In genomic region chr1:135367005-135367404, GRCm38 (mm10) we compare ENCODE assay signal across 20 mouse cellular contexts. TPM values are rescaled to one million over a fixed set of nuclear protein-coding genes. Genes with fewer than 3 reads are reported as not detected.
DNase-seq lines count a peak whose midpoint lies in the region; ATAC-seq and TF ChIP-seq lines count a peak whose summit lies in the region.
"Had no signal": no experiment of that assay in that cellular context is flagged by ENCODE, and none has a peak within 500 bp of the region (broad histone marks: within the 10 kb centered on the region; RNA-seq: fewer than 3 reads in every experiment).

No protein-coding gene starts in this region.

- no peak overlapping the region for H3K27ac ChIP-seq in heart, embryonic 13.5 days (replicated peaks)
- no peak overlapping the region for H3K27ac ChIP-seq in thymus, adult 2 months (ENCODE audit: control insufficient read depth, insufficient read depth, low read length)
- H3K27ac ChIP-seq: embryonic facial prominence, embryonic 13.5 days; forebrain, embryonic 12.5 days; hindbrain, postnatal 0 days; limb, embryonic 10.5 days; liver, embryonic 12.5 days; lung, embryonic 15.5 days; neural tube, embryonic 13.5 days had no signal

- peaks cover 26% of the 10 kb centered on the region for H3K27me3 ChIP-seq in heart, embryonic 13.5 days (replicated peaks)
- no peaks in the 10 kb centered on the region for H3K27me3 ChIP-seq in C2C12 (ENCODE audit: control insufficient read depth, insufficient read depth, insufficient read length)
- H3K27me3 ChIP-seq in myocyte (ENCODE audit: control insufficient read depth, insufficient read depth, insufficient read length): no peaks in the 10 kb centered on the region
- H3K27me3 ChIP-seq in thymus, adult 2 months (ENCODE audit: control insufficient read depth, insufficient read depth, low read length): no peaks in the 10 kb centered on the region
- H3K27me3 ChIP-seq: embryonic facial prominence, embryonic 13.5 days; lung, embryonic 15.5 days; neural tube, embryonic 13.5 days had no signal

- peak; percentile 9 for TF ChIP-seq CTCF in C2C12 (IDR thresholded peaks at IDR 0.05; ENCODE audit: control insufficient read depth, insufficient read depth, insufficient read length)
- TF ChIP-seq CTCF in thymus, adult 2 months (IDR thresholded peaks at IDR 0.05; ENCODE audit: borderline replicate concordance, control insufficient read depth, extremely low read depth, insufficient read depth, low read length, poor library complexity): no peak

- 0 out of 2 replicates have a peak overlapping the region, but pooled peaks have one; percentile 30 for H3K9ac ChIP-seq in heart, embryonic 13.5 days
- H3K9ac ChIP-seq: embryonic facial prominence, embryonic 13.5 days; forebrain, embryonic 12.5 days; liver, embryonic 12.5 days; lung, embryonic 15.5 days; neural tube, embryonic 13.5 days had no signal

- no peak for DNase-seq in heart, adult 9 months (ENCODE audit: low spot score in 2 of 2)
- DNase-seq in adrenal gland, adult 18-20 months (ENCODE audit: low spot score in 2 of 2): peak; percentile 30 to 31
- DNase-seq in right cerebral cortex, postnatal 36 days (ENCODE audit: low spot score in 2 of 2): no peak
- DNase-seq in thymus, adult 2 months: no peak
- DNase-seq: heart, adult 18-20 months; heart, postnatal 4 days; layer of hippocampus, postnatal 36 days; spleen, adult 18-20 months; thymus, postnatal 25 days had no signal

- peak; percentile 36 for TF ChIP-seq POLR2A in myocyte (IDR thresholded peaks at IDR 0.05; ENCODE audit: insufficient read length, low read depth)
- TF ChIP-seq POLR2A in thymus, adult 2 months (IDR thresholded peaks at IDR 0.05; ENCODE audit: control insufficient read depth, extremely low read depth, insufficient read depth, low read length, poor library complexity): no peak

- H3K4me3 ChIP-seq in heart, embryonic 13.5 days: no peak overlapping the region
- no peak overlapping the region for H3K4me3 ChIP-seq in C2C12 (ENCODE audit: insufficient read depth, poor library complexity, severe bottlenecking)
- H3K4me3 ChIP-seq in myocyte: no peak overlapping the region
- H3K4me3 ChIP-seq in thymus, adult 2 months (ENCODE audit: control insufficient read depth, insufficient read depth, low read length): no peak overlapping the region
- H3K4me3 ChIP-seq: embryonic facial prominence, embryonic 13.5 days; forebrain, embryonic 12.5 days; limb, embryonic 10.5 days; liver, embryonic 12.5 days; lung, embryonic 15.5 days; neural tube, embryonic 13.5 days had no signal

- H3K79me2 ChIP-seq in C2C12 (ENCODE audit: control insufficient read depth, insufficient read depth): no peaks in the 10 kb centered on the region
- no peaks in the 10 kb centered on the region for H3K79me2 ChIP-seq in myocyte (ENCODE audit: control insufficient read depth, insufficient read depth)

- no peak for ATAC-seq in heart, embryonic 13.5 days (ENCODE audit: extremely low read depth, insufficient number of reproducible peaks, low FRiP score, low TSS enrichment)
- ATAC-seq: hindbrain, postnatal 0 days; liver, embryonic 12.5 days had no signal

- 45% methylated on average over 7 of the region's 7 CpGs for WGBS in heart, embryonic 13.5 days
- WGBS in thymus, adult 2 months: 88% methylated on average over 7 of the region's 7 CpGs

- H3K9me3 ChIP-seq in heart, embryonic 13.5 days: no peaks in the 10 kb centered on the region
- H3K9me3 ChIP-seq: forebrain, embryonic 12.5 days; limb, embryonic 10.5 days; liver, embryonic 12.5 days; lung, embryonic 15.5 days; neural tube, embryonic 13.5 days had no signal

- no peaks in the 10 kb centered on the region for H3K36me3 ChIP-seq in heart, embryonic 13.5 days
- H3K36me3 ChIP-seq in C2C12 (ENCODE audit: control insufficient read depth, insufficient read depth): no peaks in the 10 kb centered on the region
- H3K36me3 ChIP-seq in myocyte (ENCODE audit: control insufficient read depth, insufficient read depth): no peaks in the 10 kb centered on the region
- H3K36me3 ChIP-seq in thymus, adult 2 months (ENCODE audit: control insufficient read depth, insufficient read depth, low read length): no peaks in the 10 kb centered on the region
- H3K36me3 ChIP-seq: embryonic facial prominence, embryonic 13.5 days; forebrain, embryonic 12.5 days; liver, embryonic 12.5 days; lung, embryonic 15.5 days; neural tube, embryonic 13.5 days had no signal

- peaks cover 31% of the 10 kb centered on the region for H3K4me1 ChIP-seq in heart, embryonic 13.5 days
- no peaks in the 10 kb centered on the region for H3K4me1 ChIP-seq in thymus, adult 2 months (replicated peaks; ENCODE audit: control insufficient read depth, insufficient read depth, low read length)

- H3ac ChIP-seq in C2C12 (ENCODE audit: control insufficient read depth, insufficient read length, low read depth) (no peak overlapping the region), myocyte (ENCODE audit: control insufficient read depth, insufficient read length) (no peak overlapping the region)

- H3K4me2 ChIP-seq in heart, embryonic 13.5 days: no peak overlapping the region
- H3K4me2 ChIP-seq in myocyte (ENCODE audit: low read depth): peak overlapping the region; percentile 44
- H3K4me2 ChIP-seq: embryonic facial prominence, embryonic 13.5 days; forebrain, embryonic 12.5 days; liver, embryonic 12.5 days; lung, embryonic 15.5 days; neural tube, embryonic 13.5 days had no signal

- no peaks in the 10 kb centered on the region for H3K79me3 ChIP-seq in C2C12 (ENCODE audit: low read depth)

TF ChIP-seq in C2C12, 6 proteins besides CTCF, POLR2A, EP300 and RAD21:
- TF ChIP-seq USF1 (IDR thresholded peaks at IDR 0.05; ENCODE audit: low read depth): no peak
- peak; percentile 91 for TF ChIP-seq FOSL1 (IDR thresholded peaks at IDR 0.05; ENCODE audit: insufficient read depth, low read length, poor library complexity, severe bottlenecking)
- TF ChIP-seq MYOG (IDR thresholded peaks at IDR 0.05; ENCODE audit: control insufficient read depth, extremely low read depth, insufficient read length): no peak
- TF ChIP-seq MYOD1 (IDR thresholded peaks at IDR 0.05; ENCODE audit: control insufficient read depth, insufficient read length, low read depth): peak; percentile 29
- peak; percentile 41 for TF ChIP-seq MAX (IDR thresholded peaks at IDR 0.05)
- TF ChIP-seq CEBPB (IDR thresholded peaks at IDR 0.05; ENCODE audit: low read depth): no peak

TF ChIP-seq in myocyte, 11 proteins besides CTCF, POLR2A, EP300 and RAD21:
- TF ChIP-seq REST (IDR thresholded peaks at IDR 0.05; ENCODE audit: insufficient read depth, insufficient read length) (no peak), E2F4 (IDR thresholded peaks at IDR 0.05; ENCODE audit: insufficient read depth) (no peak), MYOG (IDR thresholded peaks at IDR 0.05; ENCODE audit: control insufficient read depth in 1 of 3, insufficient read depth in 1 of 3, insufficient read length in 2 of 3, low read depth in 2 of 3) (peak in 1 of 3 experiments; percentile 21), MAX (IDR thresholded peaks at IDR 0.05; ENCODE audit: low read depth) (no peak), TCF3 (IDR thresholded peaks at IDR 0.05; ENCODE audit: insufficient read length, low read depth) (no peak), MYOD1 (IDR thresholded peaks at IDR 0.05; ENCODE audit: control insufficient read depth in 1 of 3, insufficient read length in 2 of 3, low read depth in 2 of 3) (peak in 1 of 3 experiments; percentile 36), SRF (IDR thresholded peaks at IDR 0.05; ENCODE audit: control insufficient read depth, insufficient read length, low read depth) (peak; percentile 93), TCF12 (IDR thresholded peaks at IDR 0.05; ENCODE audit: insufficient read depth, poor library complexity, severe bottlenecking) (no peak), CEBPB (IDR thresholded peaks at IDR 0.05; ENCODE audit: insufficient read depth, poor library complexity, severe bottlenecking) (no peak), POLR2AphosphoS2 (IDR thresholded peaks at IDR 0.05; ENCODE audit: insufficient read length, low read depth) (peak; percentile 54)

RNA-seq across cellular contexts. Expression of gene Shisa4, which starts 8.0 kb away (rescaled TPM):
- 27.5 and 30.8 TPM in 2 replicates for polyA plus RNA-seq in heart, embryonic 13.5 days (2015; fragmentation: Nextera tagmentation; extraction: Ambion mirVana)
- polyA plus RNA-seq in C2C12 (2012; fragmentation: generic; extraction: Trizol): 33.2 TPM
- 1 to 10 TPM; 6.6 to 7.1 TPM for total RNA-seq in adrenal gland, adult 18-20 months (2021)
- 92.0 TPM for polyA plus RNA-seq in myocyte (2012; fragmentation: generic; extraction: Trizol)
- 18.0 and 26.4 TPM in 2 replicates for polyA plus RNA-seq in thymus, adult 2 months (2012; rRNA removed)
- total RNA-seq: megakaryocyte, adult 5-6 weeks had no signal

RNA-seq across cellular contexts. Expression of gene Lmod1, which starts 42.4 kb away (rescaled TPM):
- 1.2 and 1.4 TPM in 2 replicates for polyA plus RNA-seq in heart, embryonic 13.5 days (2015; fragmentation: Nextera tagmentation; extraction: Ambion mirVana)
- polyA plus RNA-seq in C2C12 (2012; fragmentation: generic; extraction: Trizol) (1.9 TPM), myocyte (2012; fragmentation: generic; extraction: Trizol) (7.1 TPM)
- 1 to 10 TPM; 2.4 to 3.4 TPM for total RNA-seq in adrenal gland, adult 18-20 months (2021)
- polyA plus RNA-seq in thymus, adult 2 months (2012; rRNA removed): 2.4 and 3.4 TPM in 2 replicates
- total RNA-seq: hindbrain, postnatal 0 days; megakaryocyte, adult 5-6 weeks had no signal

RNA-seq across cellular contexts. Expression of gene Timm17a, which starts 53.4 kb away (rescaled TPM):
- polyA plus RNA-seq in heart, embryonic 13.5 days (2015; fragmentation: Nextera tagmentation; extraction: Ambion mirVana): 313 and 356 TPM in 2 replicates
- polyA plus RNA-seq in C2C12 (2012; fragmentation: generic; extraction: Trizol) (218 TPM), myocyte (2012; fragmentation: generic; extraction: Trizol) (172 TPM)
- 100 to 1,000 TPM; 184 to 263 TPM for total RNA-seq in adrenal gland, adult 18-20 months (2021)
- 44.8 and 50.3 TPM in 2 replicates for polyA plus RNA-seq in thymus, adult 2 months (2012; rRNA removed)

Comparison
In these comparisons a context has a peak if more than half of its experiments do, and no peak if none do; other contexts are left out.
1. DNase-seq: peak in adrenal gland, adult 18-20 months (2 of 2); none in heart, adult 9 months (0 of 2), right cerebral cortex, postnatal 36 days (0 of 2) and thymus, adult 2 months (single experiment).